Comparison of ENCODE assay signal across 18 mouse cellular contexts in genomic region chr3:61035633-61036032, GRCm38 (mm10). TPM values are rescaled to one million over a fixed set of nuclear protein-coding genes. Genes with fewer than 3 reads are reported as not detected.
DNase-seq lines count a peak whose midpoint lies in the region; ATAC-seq and TF ChIP-seq lines count a peak whose summit lies in the region.
"Had no signal": no experiment of that assay in that cellular context is flagged by ENCODE, and none has a peak within 500 bp of the region (broad histone marks: within the 10 kb centered on the region; RNA-seq: fewer than 3 reads in every experiment).

No protein-coding gene starts in this region.

- H3K9ac ChIP-seq in forebrain, postnatal 0 days = no peak overlapping the region
- no peak overlapping the region for H3K9ac ChIP-seq in hindbrain, postnatal 0 days (replicated peaks; ENCODE audit: low read length)
- H3K9ac ChIP-seq: limb, embryonic 15.5 days; liver, embryonic 15.5 days had no signal

- DNase-seq in right cerebral cortex, postnatal 10 days (ENCODE audit: low spot score in 2 of 2) = peak; percentile 22
- no peak for DNase-seq in right cerebral cortex, postnatal 4 days
- no peak for DNase-seq in forebrain, postnatal 0 days
- DNase-seq in right cerebral cortex, postnatal 14 days = no peak
- DNase-seq in hindbrain, postnatal 0 days (ENCODE audit: low spot score) = no peak
- DNase-seq: adrenal gland, adult 2 months; cerebellum, adult 9-10 months; heart, postnatal 36 days; kidney, adult 18-20 months; midbrain, embryonic 14.5 days; thymus, postnatal 4 days had no signal

- no peak overlapping the region for H3K4me2 ChIP-seq in forebrain, postnatal 0 days (ENCODE audit: low read depth)
- H3K4me2 ChIP-seq in hindbrain, postnatal 0 days (ENCODE audit: low read depth, low read length) = no peak overlapping the region
- H3K4me2 ChIP-seq: limb, embryonic 15.5 days; liver, embryonic 15.5 days had no signal

- TF ChIP-seq CTCF in bone marrow macrophage, adult 2 months (IDR thresholded peaks at IDR 0.05; ENCODE audit: low read depth, low read length) = no peak
- no peak for TF ChIP-seq CTCF in forebrain, postnatal 0 days (IDR thresholded peaks at IDR 0.05; ENCODE audit: low read depth)
- no peak for TF ChIP-seq CTCF in hindbrain, postnatal 0 days (IDR thresholded peaks at IDR 0.05; ENCODE audit: low read depth)

- 35% methylated on average over 5 of the region's 5 CpGs for WGBS in forebrain, postnatal 0 days
- 73% methylated on average over 5 of the region's 5 CpGs for WGBS in hindbrain, postnatal 0 days

- H3K36me3 ChIP-seq in forebrain, postnatal 0 days (ENCODE audit: insufficient read depth) = no peaks in the 10 kb centered on the region
- H3K36me3 ChIP-seq in hindbrain, postnatal 0 days (ENCODE audit: insufficient read depth, low read length) = no peaks in the 10 kb centered on the region
- H3K36me3 ChIP-seq: limb, embryonic 15.5 days; liver, embryonic 15.5 days had no signal

- no peak overlapping the region for H3K4me3 ChIP-seq in bone marrow macrophage, adult 2 months (ENCODE audit: insufficient read depth, low read length)
- H3K4me3 ChIP-seq in forebrain, postnatal 0 days (ENCODE audit: low read depth, low read length) = no peak overlapping the region
- no peak overlapping the region for H3K4me3 ChIP-seq in hindbrain, postnatal 0 days (ENCODE audit: low read length)
- H3K4me3 ChIP-seq: erythroblast, embryonic 14.5 days; limb, embryonic 15.5 days; liver, embryonic 15.5 days had no signal

- H3K4me1 ChIP-seq in bone marrow macrophage, adult 2 months (ENCODE audit: control insufficient read depth, insufficient read depth, low read length) = peaks cover 16% of the 10 kb centered on the region
- no peaks in the 10 kb centered on the region for H3K4me1 ChIP-seq in forebrain, postnatal 0 days (ENCODE audit: insufficient read depth)
- H3K4me1 ChIP-seq in hindbrain, postnatal 0 days (ENCODE audit: insufficient read depth, low read length) = no peaks in the 10 kb centered on the region
- H3K4me1 ChIP-seq: limb, embryonic 15.5 days; liver, embryonic 15.5 days had no signal

- H3K27ac ChIP-seq in bone marrow macrophage, adult 2 months (ENCODE audit: insufficient read depth, low read depth, low read length) = peak overlapping the region; percentile 34; the same call in 1 of the 2 replicates
- H3K27ac ChIP-seq in forebrain, postnatal 0 days (ENCODE audit: low read depth, low read length) = no peak overlapping the region
- H3K27ac ChIP-seq in hindbrain, postnatal 0 days = no peak overlapping the region
- H3K27ac ChIP-seq: kidney, postnatal 0 days; limb, embryonic 15.5 days; liver, embryonic 15.5 days had no signal

- no peaks in the 10 kb centered on the region for H3K9me3 ChIP-seq in forebrain, postnatal 0 days (ENCODE audit: low read length)
- H3K9me3 ChIP-seq in hindbrain, postnatal 0 days (ENCODE audit: low read length) = no peaks in the 10 kb centered on the region
- H3K9me3 ChIP-seq: limb, embryonic 15.5 days; liver, embryonic 15.5 days had no signal

- TF ChIP-seq POLR2A in bone marrow macrophage, adult 2 months (IDR thresholded peaks at IDR 0.05; ENCODE audit: borderline replicate concordance, low read depth, low read length) = no peak

- H3K27me3 ChIP-seq in forebrain, postnatal 0 days (ENCODE audit: insufficient read depth, low read length) = no peaks in the 10 kb centered on the region
- H3K27me3 ChIP-seq in hindbrain, postnatal 0 days (ENCODE audit: insufficient read depth, low read length) = no peaks in the 10 kb centered on the region
- H3K27me3 ChIP-seq: limb, embryonic 15.5 days; liver, embryonic 15.5 days had no signal

- peak; percentile 23 for ATAC-seq in forebrain, postnatal 0 days
- ATAC-seq in monocyte, adult 5-6 weeks (replicated peaks; ENCODE audit: insufficient number of reproducible peaks, low FRiP score, low TSS enrichment, poor library complexity, severe bottlenecking) = 0 out of 2 replicates have a peak, but pooled peaks have one; percentile 17
- no peak for ATAC-seq in erythroblast, adult 5-6 weeks (replicated peaks; ENCODE audit: low FRiP score, poor library complexity, severe bottlenecking)
- no peak for ATAC-seq in hindbrain, postnatal 0 days

RNA-seq across cellular contexts. Expression of gene P2ry1, which starts 33.0 kb away (rescaled TPM):
- 5.9 and 7.5 TPM in 2 replicates for polyA plus RNA-seq in bone marrow macrophage, adult 2 months (2012; ENCODE audit: insufficient read depth, insufficient read length, missing spikeins)
- total RNA-seq in forebrain, postnatal 0 days (2014; rRNA removed) = 9.9 and 10.0 TPM in 2 replicates
- polyA plus RNA-seq in forebrain, postnatal 0 days (2015; fragmentation: Nextera tagmentation; extraction: Ambion mirVana) = 2.1 and 6.1 TPM in 2 replicates
- total RNA-seq in monocyte, adult 5-6 weeks (2017) = 7.0 to 9.8 TPM (median 9.3 TPM) in 3 replicates
- total RNA-seq in erythroblast, adult 5-6 weeks (2015; ENCODE audit: low replicate concordance) = 0.19 and 3.1 TPM in 2 replicates
- 6.3 and 7.0 TPM in 2 replicates for total RNA-seq in erythroblast, adult 5-6 weeks (2017; ENCODE audit: low replicate concordance)
- total RNA-seq in hindbrain, postnatal 0 days (2014; rRNA removed) = 9.6 and 13.4 TPM in 2 replicates
- polyA plus RNA-seq in hindbrain, postnatal 0 days (2015; fragmentation: Nextera tagmentation; extraction: Ambion mirVana) = 3.9 and 5.6 TPM in 2 replicates

Comparison
In these comparisons a context has a peak if more than half of its experiments do, and no peak if none do; other contexts are left out.
1. DNase-seq: peak in right cerebral cortex, postnatal 10 days (2 of 2); none in right cerebral cortex, postnatal 4 days (single experiment), forebrain, postnatal 0 days (single experiment), right cerebral cortex, postnatal 14 days (single experiment) and hindbrain, postnatal 0 days (single experiment).
2. ATAC-seq: peak in forebrain, postnatal 0 days (single experiment) and monocyte, adult 5-6 weeks (single experiment); none in erythroblast, adult 5-6 weeks (single experiment) and hindbrain, postnatal 0 days (single experiment).